Mouse (Mus musculus) liver, embryonic 14.5 days (tissue): ENCODE results near the gene Iqgap2.

ENCODE experiments used
- CTCF ChIP-seq: IDR thresholded peaks from 2 replicates; pipeline ENCODE4 v1.5.1; 2016; ENCODE audit warnings: antibody characterized with exemption, low read depth, control low read depth
- EP300 ChIP-seq: IDR thresholded peaks from 2 replicates; pipeline ENCODE4 v1.6.1; 2016; ENCODE audit warnings: antibody characterized with exemption, low read depth

GRCm38 (mm10) chr13:95778761-95779161 is 113.0 kb downstream of the Iqgap2 start:
- no peak for TF ChIP-seq CTCF
- no peak for TF ChIP-seq EP300
